Mouse (Mus musculus) myocyte (in vitro differentiated cells): ENCODE measurements around the gene Fate1.

Experiments
- CEBPB ChIP-seq: IDR thresholded peaks from 2 replicates; pipeline ENCODE4 v1.6.1; 2011; ENCODE audit warnings: mild to moderate bottlenecking, moderate library complexity; ENCODE audit not compliant: poor library complexity, insufficient read depth, severe bottlenecking
- E2F4 ChIP-seq: IDR thresholded peaks from one replicate; pipeline ENCODE4 v1.6.1; 2011; ENCODE audit warnings: mild to moderate bottlenecking, control low read depth, moderate library complexity; ENCODE audit not compliant: insufficient read depth
- MAX ChIP-seq: IDR thresholded peaks from one replicate; pipeline ENCODE4 v1.6.1; 2011; ENCODE audit warnings: low read depth, mild to moderate bottlenecking, control low read depth
- MYOD1 ChIP-seq, 3 experiments: IDR thresholded peaks; one replicate each; pipeline ENCODE4 v1.6.1; 2011; ENCODE audit warnings: control low read depth in 2 of 3, low read depth in 2 of 3, mild to moderate bottlenecking in 2 of 3, moderate library complexity in 1 of 3; ENCODE audit not compliant: insufficient read length in 2 of 3, control insufficient read depth in 1 of 3
- MYOG ChIP-seq, 3 experiments: IDR thresholded peaks; one replicate each; pipeline ENCODE4 v1.6.1; 2011; ENCODE audit warnings: control low read depth in 2 of 3, low read depth in 2 of 3, mild to moderate bottlenecking in 2 of 3; ENCODE audit not compliant: insufficient read length in 2 of 3, control insufficient read depth in 1 of 3, insufficient read depth in 1 of 3
- POLR2A ChIP-seq: IDR thresholded peaks from one replicate; pipeline ENCODE4 v1.6.1; 2011; ENCODE audit warnings: low read depth, mild to moderate bottlenecking, control low read depth, moderate library complexity; ENCODE audit not compliant: insufficient read length
- POLR2AphosphoS2 ChIP-seq: IDR thresholded peaks from one replicate; pipeline ENCODE4 v1.6.1; 2011; ENCODE audit warnings: low read depth, control low read depth; ENCODE audit not compliant: insufficient read length
- REST ChIP-seq: IDR thresholded peaks from one replicate; pipeline ENCODE4 v1.6.1; 2011; ENCODE audit warnings: mild to moderate bottlenecking, control low read depth, moderate library complexity; ENCODE audit not compliant: insufficient read depth, insufficient read length
- SRF ChIP-seq: IDR thresholded peaks from one replicate; pipeline ENCODE4 v1.6.1; 2011; ENCODE audit warnings: low read depth; ENCODE audit not compliant: control insufficient read depth, insufficient read length
- TCF12 ChIP-seq: IDR thresholded peaks from one replicate; pipeline ENCODE4 v1.6.1; 2011; ENCODE audit warnings: mild to moderate bottlenecking, control low read depth; ENCODE audit not compliant: poor library complexity, insufficient read depth, severe bottlenecking
- TCF3 ChIP-seq: IDR thresholded peaks from one replicate; pipeline ENCODE4 v1.6.1; 2011; ENCODE audit warnings: low read depth, control low read depth; ENCODE audit not compliant: insufficient read length
- USF1 ChIP-seq: IDR thresholded peaks from one replicate; pipeline ENCODE4 v1.6.1; 2011; ENCODE audit warnings: low read depth, mild to moderate bottlenecking, control low read depth, moderate library complexity

- TF ChIP-seq POLR2A (no peak), CEBPB (no peak), TCF12 (no peak), MAX (no peak), POLR2AphosphoS2 (no peak), SRF (no peak), USF1 (no peak), TCF3 (no peak), MYOD1 (IDR thresholded peaks at IDR 0.05; ENCODE audit: control insufficient read depth in 1 of 3, insufficient read length in 2 of 3, low read depth in 2 of 3) (no peak), REST (no peak), MYOG (IDR thresholded peaks at IDR 0.05; ENCODE audit: control insufficient read depth in 1 of 3, insufficient read depth in 1 of 3, insufficient read length in 2 of 3, low read depth in 2 of 3) (no peak), E2F4 (no peak)
These were observed 4.0 kb upstream of the Fate1 start for GRCm38 (mm10) chrX:71968816-71969215.
